Mouse (Mus musculus) CD4-positive, CD25-positive, alpha-beta regulatory T cell (primary cell): ENCODE data around the gene Caskin1. TPM values are rescaled to one million over a fixed set of nuclear protein-coding genes. Genes with fewer than 3 reads are reported as not detected.

Experiments used
- polyA plus RNA-seq: library from polyadenylated mRNA; unstranded; fragments of 100-300 nt; shearing (Covaris generic); gene quantifications from one replicate; pipeline ENCODE4 v1.2.1, GENCODE M21; 2017

Gene Caskin1
- 0.18 TPM for polyA plus RNA-seq

GRCm38 (mm10) chr17:24488186-24488661, at the start of gene Caskin1:
Caskin1 (plus strand) TSS chr17:24488601.

GRCm38 (mm10) chr17:24442632-24443155, 45.7 kb upstream of the Caskin1 start, which contains the start of gene Dnase1l2:
Dnase1l2 (minus strand) TSS chr17:24443105.

GRCm38 (mm10) chr17:24469910-24470602, 18.3 kb upstream of the Caskin1 start, which contains the start of the genes E4f1 and Pgp:
E4f1 (minus strand) TSS chr17:24470313.
Pgp (plus strand) TSS chr17:24470392.

GRCm38 (mm10) chr17:24473612-24474275, 14.7 kb upstream of the Caskin1 start, which contains the start of gene Bricd5:
Bricd5 (plus strand) TSS chr17:24473884.

GRCm38 (mm10) chr17:24478663-24479380, 9.6 kb upstream of the Caskin1 start, which contains the start of gene Mlst8:
Mlst8 (minus strand) TSS chr17:24479078.

GRCm38 (mm10) chr17:24527723-24528559, 39.5 kb downstream of the Caskin1 start, which contains the start of gene Traf7:
Traf7 (minus strand) TSS chr17:24527938.

GRCm38 (mm10) chr17:24534160-24534718, 45.8 kb downstream of the Caskin1 start, which contains the start of gene Rab26:
Rab26 (minus strand) TSS chr17:24534210.

GRCm38 (mm10) chr17:24549618-24550415, 61.4 kb downstream of the Caskin1 start, which contains the start of gene Pkd1:
Pkd1 (plus strand) TSS chr17:24549834.

Other genes starting within 250 kb of the Caskin1 start
- 2.6 TPM for gene Ccnf, start 237.1 kb upstream of the Caskin1 start, polyA plus RNA-seq
- gene Abca17, start 137.5 kb upstream of the Caskin1 start, polyA plus RNA-seq, result 0.20 TPM
- gene Abca3, start 136.7 kb upstream of the Caskin1 start, polyA plus RNA-seq, result 29.9 TPM
- gene Rnps1, start 74.0 kb upstream of the Caskin1 start, polyA plus RNA-seq, result 197 TPM
- 75.0 TPM for gene Eci1, start 62.0 kb upstream of the Caskin1 start, polyA plus RNA-seq
- gene Dnase1l2, start 45.5 kb upstream of the Caskin1 start, polyA plus RNA-seq, result 3.2 TPM
- 107 TPM for gene E4f1, start 18.3 kb upstream of the Caskin1 start, polyA plus RNA-seq
- gene Pgp, start 18.2 kb upstream of the Caskin1 start, polyA plus RNA-seq, result 42.3 TPM
- 0.31 TPM for gene Bricd5, start 14.7 kb upstream of the Caskin1 start, polyA plus RNA-seq
- gene Mlst8, start 9.5 kb upstream of the Caskin1 start, polyA plus RNA-seq, result 26.4 TPM
- 84.8 TPM for gene Traf7, start 39.3 kb downstream of the Caskin1 start, polyA plus RNA-seq
- gene Rab26, start 45.6 kb downstream of the Caskin1 start, polyA plus RNA-seq, result 4.5 TPM
- 50.6 TPM for gene Pkd1, start 61.2 kb downstream of the Caskin1 start, polyA plus RNA-seq
- gene Tsc2, start 144.0 kb downstream of the Caskin1 start, polyA plus RNA-seq, result 46.5 TPM
- gene Nthl1, start 144.1 kb downstream of the Caskin1 start, polyA plus RNA-seq, result 7.4 TPM
- 0.26 TPM for gene Slc9a3r2, start 161.7 kb downstream of the Caskin1 start, polyA plus RNA-seq
- gene Npw, start 169.9 kb downstream of the Caskin1 start, polyA plus RNA-seq, result not detected
- gene Zfp598, start 181.1 kb downstream of the Caskin1 start, polyA plus RNA-seq, result 22.6 TPM
- 0.44 TPM for gene Syngr3, start 201.4 kb downstream of the Caskin1 start, polyA plus RNA-seq
- 42.2 TPM for gene Gfer, start 207.6 kb downstream of the Caskin1 start, polyA plus RNA-seq
- 3.2 TPM for gene Noxo1, start 207.6 kb downstream of the Caskin1 start, polyA plus RNA-seq
- gene Tbl3, start 219.1 kb downstream of the Caskin1 start, polyA plus RNA-seq, result 64.1 TPM
- gene Rnf151, start 229.5 kb downstream of the Caskin1 start, polyA plus RNA-seq, result not detected
- 779 TPM for gene Rps2, start 229.5 kb downstream of the Caskin1 start, polyA plus RNA-seq
- gene Ndufb10, start 235.9 kb downstream of the Caskin1 start, polyA plus RNA-seq, result 194 TPM
- not detected for gene Rpl3l, start 239.2 kb downstream of the Caskin1 start, polyA plus RNA-seq
- gene Msrb1, start 248.0 kb downstream of the Caskin1 start, polyA plus RNA-seq, result 16.4 TPM